Mouse (Mus musculus): ENCODE measurements at regions not wholly inside any gene's neighbourhood (a gene's known extent, or its start where the extent isn't known, plus 50 kb on each side); places are given as distances from the start of the nearest gene placed in this dataset.

DNA sequence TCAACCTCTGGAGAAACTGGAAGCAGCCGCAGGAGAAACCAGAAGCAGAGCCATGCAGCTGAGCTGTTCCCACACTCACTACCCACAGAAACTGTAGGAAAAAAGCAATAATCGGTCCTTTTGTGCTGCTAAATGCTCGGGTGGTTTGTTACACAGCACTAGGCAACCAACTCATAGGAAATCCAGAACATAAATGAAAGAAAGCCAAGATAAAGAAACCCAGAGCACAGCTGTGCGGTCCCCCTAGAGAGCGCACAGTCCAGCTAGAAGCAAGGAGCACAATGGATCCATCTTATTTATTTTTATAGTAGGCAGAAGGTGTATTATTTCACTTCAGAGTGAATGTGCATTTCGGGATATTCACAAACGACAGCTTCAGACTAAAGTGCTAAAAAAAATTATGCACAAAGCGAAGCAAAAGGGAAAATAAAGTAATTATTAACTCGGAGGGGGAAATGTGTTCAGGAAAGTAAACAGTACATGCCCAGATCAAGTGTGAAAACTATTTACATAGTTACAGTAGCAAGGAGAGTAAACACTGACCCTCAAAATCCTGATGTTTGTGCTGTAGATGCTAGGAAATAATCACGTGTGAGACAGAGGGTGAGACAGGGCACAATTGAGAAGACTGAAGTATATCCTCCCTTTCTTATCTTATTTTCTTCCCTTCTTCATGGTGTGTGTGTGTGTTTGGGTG is 204.4 kb upstream of the Noct start:
- no peak for DNase-seq (ENCODE audit: low spot score in 2 of 2)

DNA sequence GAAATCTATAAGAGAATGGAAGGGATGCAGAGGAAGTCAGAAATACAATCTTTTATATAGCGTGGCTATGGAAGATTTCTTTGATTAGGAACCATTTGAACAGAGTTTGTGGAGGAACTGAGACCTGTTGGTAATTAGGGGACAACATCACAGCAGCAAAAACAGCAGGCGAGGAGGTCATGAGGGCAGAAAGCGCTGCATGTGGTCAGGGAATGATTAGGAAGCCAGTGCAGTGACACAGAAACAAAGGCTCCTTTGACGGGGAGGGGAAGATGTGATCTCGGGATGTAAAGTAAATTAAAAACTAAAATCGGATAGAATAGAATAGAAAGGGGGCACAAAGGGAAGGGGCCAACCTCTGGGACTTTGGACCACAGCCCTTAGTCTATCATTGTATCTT is 199.6 kb upstream of the Noct start:
- no peak for DNase-seq (ENCODE audit: low spot score in 2 of 2)

DNA sequence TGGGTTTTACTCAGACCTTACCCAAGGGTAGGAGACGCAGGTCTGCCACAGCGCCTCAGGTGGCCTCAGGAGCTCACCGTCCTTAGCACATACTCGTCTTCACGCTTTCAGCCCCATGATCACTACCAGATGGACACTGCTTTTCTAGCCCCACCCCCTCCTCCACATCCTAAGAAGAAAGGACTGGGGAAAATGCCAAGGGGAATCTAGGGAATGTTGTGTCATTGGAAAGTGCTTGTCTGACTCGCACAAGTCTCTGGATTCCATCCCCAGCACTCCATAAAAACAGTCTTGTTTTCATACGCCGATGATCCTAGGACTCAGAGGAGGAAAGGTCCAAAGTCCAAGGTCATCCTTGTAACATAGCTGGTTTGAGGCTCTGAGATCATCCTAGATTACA is 192.4 kb upstream of the Noct start:
- no peak for DNase-seq (ENCODE audit: low spot score in 2 of 2)

DNA sequence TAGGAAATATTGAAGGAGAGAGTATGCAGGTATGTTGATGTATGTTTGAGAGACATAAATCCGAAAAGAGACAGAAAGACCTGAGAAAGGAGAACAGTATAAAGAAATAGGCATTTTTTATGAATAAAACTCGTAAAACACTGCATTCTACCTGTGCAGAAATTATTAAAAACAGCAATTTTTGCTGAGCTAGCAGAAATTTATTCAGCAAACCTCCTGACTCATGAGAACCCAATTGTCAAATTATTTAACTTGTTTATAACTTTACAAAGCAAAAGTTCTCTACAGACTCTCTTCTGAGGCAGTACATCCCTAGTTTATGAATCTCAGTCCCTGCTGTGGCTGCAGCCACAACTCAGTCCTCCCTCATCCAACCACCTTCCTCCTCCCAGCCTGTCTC is 191.0 kb upstream of the Noct start:
- no peak for DNase-seq (ENCODE audit: low spot score in 2 of 2)

DNA sequence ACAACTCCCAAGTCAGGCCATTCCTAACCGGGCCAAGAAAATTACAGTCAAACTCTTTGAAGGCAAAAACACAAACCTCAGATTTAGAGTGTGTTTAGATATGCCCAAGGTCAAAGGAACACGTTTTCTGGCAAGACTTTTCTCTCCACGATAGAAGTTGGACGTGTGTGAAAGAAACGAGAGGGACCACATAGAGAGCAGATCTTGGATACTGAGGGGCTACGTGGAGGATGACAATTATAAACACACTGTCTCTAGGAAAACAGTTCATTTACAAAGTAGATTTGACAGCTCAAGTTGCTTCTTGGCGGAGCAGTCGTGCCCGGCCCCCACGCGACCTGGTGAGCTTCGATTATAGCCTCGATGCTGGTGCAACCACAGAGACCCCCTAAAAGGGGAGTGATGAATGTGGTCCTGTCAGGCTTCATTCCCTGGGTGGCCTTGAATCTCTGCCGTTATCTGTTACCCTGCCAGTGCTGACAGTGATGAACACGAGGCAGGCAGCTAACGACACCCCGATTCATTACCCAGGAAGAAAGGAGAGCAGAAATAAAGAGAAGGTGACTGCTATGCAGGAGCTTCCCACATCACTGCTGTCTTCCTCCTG is 187.4 kb upstream of the Noct start:
- no peak for DNase-seq (ENCODE audit: low spot score in 2 of 2)

DNA sequence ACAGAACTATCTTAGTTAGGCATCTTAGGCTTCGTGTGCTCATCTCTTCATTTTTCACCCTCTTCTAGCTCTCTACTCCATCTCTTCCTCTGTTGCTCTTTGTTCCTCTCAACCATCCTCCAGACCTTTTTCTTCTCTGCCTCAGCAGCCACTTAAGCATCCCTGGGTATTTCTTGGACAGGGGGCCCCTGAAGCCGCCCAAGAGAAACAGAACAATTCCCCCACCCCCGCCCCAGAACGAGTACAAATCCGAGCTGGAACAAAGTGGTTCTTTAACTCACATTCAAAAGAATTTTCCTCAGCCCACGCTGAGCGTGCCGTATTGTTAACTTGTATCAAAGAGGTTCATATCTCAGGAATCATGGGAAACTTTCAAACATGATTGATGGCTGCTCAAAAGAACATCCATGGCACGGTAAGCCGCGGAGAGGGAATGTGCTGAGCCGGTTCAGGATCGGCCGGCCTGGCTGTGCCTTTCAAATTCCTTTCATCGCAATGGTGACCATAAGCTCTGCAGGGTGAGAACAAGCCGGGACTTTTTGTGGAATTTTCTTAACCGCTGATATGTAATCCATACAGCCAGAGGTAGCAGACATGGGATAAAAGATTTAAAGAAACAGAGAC is 181.9 kb upstream of the Noct start:
- no peak for DNase-seq (ENCODE audit: low spot score in 2 of 2)

DNA sequence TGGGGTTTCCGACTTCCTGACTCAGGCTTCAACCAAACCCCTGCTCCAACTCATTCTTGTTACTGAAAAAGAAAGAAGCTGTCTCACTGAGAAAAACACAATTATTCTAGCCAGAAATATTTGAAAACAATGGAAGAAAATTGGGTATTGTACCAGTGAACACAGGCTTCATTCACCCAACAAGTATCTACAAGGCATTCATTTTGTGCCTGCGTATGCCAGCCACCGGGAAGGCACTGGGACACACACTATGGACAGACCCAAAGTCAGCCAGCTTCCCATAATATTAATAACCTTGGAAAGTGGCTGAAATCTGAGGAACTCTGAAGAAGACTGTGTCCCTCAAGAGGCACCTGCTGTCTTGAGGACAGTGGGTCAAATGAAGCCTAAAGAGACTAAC is 175.5 kb upstream of the Noct start:
- no peak for DNase-seq (ENCODE audit: low spot score in 2 of 2)

DNA sequence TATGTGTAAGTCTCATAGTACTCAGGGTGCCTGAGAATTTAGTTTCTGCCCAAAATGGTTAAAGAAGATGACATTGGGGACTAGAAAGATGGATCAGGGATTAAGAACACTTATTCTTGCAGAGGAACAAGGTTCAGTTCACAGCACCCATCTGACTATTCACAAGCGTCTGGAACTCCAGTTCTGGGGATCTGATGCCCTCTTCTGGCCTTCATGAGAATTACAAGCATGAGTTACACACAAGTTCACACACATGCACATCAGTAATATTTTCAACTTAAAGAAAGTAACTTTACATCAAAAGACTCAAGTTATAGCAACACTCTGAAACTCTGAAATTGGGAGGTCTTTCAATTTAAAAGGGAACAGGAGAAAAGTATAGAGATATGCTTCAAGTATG is 174.1 kb upstream of the Noct start:
- no peak for DNase-seq (ENCODE audit: low spot score in 2 of 2)

DNA sequence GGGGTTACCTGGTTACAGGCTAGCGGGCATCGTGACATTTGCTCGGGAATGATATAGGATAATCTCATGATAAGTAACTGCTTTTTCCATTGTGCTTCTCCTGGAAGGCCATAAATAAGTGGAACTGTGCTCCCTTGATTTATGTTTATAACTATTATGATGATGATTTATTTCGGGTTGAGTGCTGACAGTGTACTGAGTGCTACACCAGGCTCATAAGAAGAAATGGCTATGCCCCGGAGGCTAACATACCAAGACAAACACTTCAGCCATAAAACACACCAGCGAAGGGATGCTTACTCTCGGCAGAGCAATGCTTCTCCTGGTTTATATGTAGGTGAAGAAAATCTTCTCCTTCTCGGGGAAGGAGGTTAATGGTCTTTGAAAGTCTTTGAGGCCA is 169.2 kb upstream of the Noct start:
- DNase-seq (ENCODE audit: low spot score in 2 of 2): no peak

DNA sequence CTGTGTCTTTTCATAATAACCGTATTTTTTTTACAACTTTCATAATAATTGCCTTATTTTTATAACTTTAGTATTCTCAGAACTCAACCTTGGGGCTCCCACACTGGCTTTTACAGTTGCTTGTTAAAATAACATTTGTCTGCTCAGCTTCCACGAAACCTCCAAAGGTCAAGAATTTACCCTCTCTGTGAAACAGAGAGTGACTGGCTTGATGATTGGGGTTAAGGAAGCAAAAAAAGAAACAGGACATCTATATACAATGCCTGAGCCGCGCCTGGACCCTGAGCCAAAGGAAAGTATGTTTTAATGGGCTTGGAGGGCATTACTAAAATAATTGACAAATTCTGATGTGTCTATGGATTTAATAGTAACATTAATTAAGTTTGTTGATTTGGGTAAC is 160.0 kb upstream of the Noct start:
- no peak for DNase-seq (ENCODE audit: low spot score in 2 of 2)

DNA sequence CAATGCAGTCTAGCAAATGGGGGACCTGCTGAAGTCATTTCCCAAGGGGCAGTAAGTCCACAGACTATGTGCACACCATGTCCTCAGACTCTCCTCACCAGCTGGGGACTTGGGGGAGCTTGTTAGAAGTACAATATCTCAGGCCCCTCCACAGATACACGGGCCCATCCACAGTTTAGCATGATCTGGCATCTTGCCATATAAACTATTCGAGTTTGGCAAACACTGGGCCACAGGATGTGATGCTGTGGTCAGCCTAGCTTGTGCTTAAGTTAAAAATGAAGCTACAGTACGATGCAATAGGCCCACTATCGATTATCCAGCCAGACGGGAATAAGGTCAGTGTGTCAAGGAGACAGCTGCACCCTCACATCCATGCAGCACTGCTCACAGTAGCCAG is 157.9 kb upstream of the Noct start:
- no peak for DNase-seq (ENCODE audit: low spot score in 2 of 2)

DNA sequence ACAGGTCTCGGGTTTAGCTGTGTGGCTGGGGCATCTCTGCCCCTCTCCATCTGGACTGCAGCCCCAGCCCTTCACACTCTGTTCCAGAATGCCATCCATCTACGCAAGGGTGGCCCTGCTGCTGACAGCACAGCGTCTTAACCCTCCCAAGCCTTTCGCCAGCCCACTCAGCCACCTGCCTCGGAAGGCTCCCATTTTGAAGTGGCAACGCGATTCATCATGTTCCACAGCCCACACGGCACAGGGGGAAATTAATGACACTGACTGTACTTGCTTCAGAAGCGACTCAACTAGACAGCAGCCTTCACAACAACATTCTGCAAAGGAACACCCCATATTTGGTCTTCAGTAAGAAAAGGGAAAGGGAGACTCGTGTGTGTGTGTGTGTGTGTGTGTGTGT is 151.8 kb upstream of the Noct start:
- DNase-seq (ENCODE audit: low spot score in 2 of 2): no peak

DNA sequence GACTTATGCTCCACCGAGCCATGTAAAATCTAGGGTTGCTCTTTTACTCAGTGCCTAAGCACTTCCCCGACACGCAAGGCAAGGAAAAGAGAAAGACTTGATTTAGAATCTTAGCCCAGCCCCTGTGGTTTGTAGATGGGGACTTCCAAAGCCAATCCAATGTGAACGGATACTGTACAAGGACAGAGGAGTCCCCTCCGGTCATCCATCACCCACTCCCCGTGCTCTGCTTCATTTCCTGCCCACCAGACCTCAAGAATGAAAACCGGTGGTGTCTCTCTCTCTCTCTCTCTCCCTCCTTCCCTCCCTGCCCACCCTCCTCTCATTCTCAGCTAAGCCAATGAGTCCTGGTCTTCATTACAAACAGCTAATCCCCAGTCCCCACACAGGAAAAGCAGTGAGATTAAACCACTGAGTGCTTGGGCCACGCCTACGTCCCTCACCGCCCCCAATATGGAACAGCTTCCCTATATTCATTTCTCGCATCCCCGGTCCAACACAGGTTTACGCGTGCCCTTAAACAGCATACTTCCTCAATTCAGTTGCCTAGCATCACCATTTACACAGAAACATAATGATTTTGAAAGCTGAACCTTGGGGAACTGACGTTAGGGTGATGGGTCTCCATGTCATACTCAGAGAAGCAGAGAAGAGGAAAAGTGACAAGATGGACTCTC is 151.1 kb upstream of the Noct start:
- DNase-seq (ENCODE audit: low spot score in 2 of 2): no peak

DNA sequence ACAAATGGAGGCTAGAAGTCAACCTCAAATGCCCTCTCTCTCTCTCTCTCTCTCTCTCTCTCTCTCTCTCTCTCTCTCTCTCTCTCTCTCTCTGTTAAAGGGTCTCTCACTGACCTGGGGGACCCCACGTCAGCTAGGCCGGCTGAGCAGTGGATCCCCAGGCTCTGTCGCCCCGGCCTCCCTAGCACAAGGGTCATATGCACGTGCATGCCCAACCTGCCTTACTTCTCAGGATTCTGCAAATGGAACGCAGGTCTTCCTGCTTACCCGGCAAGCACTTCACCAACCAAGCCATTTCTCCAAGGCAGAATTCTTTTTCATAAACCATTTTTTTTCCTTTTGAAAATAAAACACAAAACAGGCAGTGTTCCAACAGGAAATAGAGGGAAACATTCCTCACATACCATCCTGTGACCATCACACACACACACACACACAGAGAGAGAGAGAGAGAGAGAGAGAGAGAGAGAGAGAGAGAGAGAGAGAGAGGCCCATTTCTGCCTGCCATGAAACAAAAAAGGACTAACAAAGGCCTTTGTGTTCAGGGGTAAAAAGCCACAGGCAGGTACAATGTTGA is 150.4 kb upstream of the Noct start:
- DNase-seq (ENCODE audit: low spot score in 2 of 2): no peak

DNA sequence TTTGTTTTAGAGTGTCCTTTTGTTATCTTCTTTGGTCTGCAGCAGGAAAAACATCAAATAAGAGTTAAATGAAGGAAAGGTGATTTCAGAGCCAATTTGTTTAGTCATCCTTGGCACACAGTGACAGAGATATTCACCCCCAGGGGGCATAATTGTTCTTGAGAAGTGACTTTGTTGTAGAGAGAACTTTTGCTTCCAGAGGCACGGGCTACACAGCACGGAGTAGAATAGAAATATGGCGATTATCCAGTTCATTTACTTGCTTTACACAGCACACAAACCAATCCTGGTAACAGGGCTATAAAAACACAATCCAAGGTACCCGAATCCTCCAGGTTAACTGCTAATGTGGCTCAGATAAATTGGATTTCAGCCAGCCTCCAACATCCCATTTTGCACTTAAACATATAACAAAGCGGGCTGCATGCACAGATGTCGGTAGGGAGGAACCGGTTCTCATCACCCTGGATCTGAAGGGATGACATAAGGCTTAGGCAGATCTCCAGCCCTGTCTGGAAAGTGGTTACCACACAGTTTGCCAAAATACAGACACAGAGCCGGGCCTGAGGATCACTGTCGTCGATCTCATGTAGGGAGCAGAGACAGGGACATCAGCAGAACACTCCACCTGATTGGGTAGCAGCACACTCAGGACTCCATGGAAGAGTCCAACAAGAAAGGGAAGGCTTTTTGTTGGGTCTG is 148.9 kb upstream of the Noct start:
- no peak for DNase-seq (ENCODE audit: low spot score in 2 of 2)

DNA sequence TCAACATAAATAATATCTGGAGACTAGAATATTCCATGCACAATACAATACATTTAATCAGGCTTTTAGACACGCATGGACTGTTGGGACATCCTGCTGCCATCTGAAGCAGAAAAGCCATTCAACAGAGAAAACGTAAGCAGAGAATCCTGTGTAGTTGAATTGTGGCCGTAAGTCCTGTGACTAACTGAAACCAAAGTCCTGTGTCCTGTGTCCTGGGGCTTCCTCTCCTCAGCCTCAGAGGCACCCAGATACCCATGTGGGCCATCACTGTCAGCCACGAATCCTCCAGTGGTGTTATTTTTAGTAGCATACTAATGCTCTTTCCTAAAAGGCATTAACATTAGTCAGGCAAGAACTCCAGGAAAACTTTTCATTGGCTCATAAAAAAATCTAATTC is 145.8 kb upstream of the Noct start:
- DNase-seq (ENCODE audit: low spot score in 2 of 2): no peak

DNA sequence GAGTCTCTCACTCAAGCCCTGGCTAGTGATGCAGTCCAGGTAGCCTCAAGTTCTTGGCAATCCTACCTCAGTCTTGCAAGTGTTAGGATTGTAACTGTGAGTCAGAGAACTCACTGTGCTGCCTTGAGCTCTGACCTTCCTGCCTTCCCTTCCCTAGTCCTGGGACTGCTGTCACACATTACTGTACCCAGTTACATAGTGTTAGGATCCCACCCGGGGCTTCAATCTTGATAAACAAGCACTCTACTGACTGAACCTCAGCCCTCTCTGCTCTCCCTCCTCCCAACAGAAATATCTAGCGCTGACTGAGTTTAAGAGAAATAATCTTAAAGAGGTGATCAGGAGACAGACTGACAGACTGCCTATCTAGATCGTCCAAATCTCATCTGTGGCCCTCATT is 143.8 kb upstream of the Noct start:
- no peak for DNase-seq (ENCODE audit: low spot score in 2 of 2)

DNA sequence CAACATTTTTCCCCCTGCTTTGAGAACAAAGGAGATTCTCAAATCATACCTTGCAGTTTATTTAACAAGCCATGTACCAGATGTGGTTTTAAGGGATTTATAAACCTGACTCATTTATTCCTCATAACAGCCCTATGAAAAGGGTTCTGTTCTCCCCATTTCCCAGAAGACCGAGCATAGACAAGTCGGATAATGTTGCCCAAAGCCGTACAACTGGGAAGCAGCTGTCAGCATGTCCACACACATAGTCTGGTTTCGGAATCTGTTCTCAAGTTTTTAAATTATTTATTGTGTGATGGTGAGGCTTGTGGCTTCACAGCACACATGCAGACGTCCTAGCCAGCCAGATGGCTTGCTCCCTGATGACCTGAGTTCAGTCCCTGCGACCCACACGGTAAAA is 143.4 kb upstream of the Noct start:
- no peak for DNase-seq (ENCODE audit: low spot score in 2 of 2)

DNA sequence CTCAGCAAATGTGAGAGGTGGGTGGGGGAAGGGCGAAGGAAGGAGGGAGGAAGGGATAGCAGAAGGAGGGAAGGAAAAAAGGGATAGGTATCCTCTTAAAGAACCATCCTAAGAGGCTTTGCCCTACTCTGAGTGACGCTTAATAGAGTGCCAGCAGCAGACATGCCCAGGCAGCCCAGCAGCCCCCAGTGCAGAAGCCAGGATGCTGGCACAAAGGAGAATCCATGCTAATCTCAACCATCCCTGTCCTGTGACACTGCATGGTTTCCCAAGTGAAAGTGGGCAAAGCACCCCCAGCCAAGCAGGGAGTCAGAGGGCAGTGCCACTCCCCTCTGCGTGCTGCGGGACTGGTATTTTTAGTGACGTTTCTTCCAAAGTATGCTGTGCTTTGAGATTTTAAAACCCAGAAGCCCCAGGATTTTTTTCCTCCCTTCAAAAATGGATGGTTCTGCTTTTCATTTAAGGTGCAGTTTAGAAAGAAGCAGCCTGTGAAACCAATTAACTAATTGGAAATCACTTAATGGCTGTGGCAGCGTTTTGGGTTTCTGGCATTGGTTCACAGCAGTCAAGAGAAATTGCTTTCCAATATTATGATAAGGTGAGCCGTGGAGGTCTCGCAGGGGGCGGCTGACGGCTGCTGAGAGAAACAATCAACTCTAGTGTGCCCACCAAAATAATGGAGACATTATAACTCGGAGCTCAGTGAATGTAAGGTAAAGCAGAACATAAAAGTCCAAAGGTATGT is 141.2 kb upstream of the Noct start:
- DNase-seq (ENCODE audit: low spot score in 2 of 2): no peak

DNA sequence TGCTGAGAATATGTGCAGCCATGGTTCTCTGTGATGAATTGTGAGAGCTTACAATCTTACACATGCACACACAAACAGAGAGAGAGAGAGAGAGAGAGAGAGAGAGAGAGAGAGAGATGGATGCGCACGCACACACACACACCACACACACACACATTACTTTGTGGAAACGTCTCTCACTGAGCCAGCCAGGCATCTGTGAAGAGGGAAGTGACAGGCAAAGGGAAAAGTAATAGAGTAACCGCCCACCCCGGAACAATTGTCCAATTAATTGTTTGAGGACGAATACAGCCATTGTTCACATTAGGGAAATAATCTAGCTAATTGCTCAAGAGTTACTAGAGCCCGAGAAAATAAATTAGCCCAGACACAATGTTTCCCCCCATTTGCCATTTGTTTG is 140.7 kb upstream of the Noct start:
- DNase-seq (ENCODE audit: low spot score in 2 of 2): no peak

DNA sequence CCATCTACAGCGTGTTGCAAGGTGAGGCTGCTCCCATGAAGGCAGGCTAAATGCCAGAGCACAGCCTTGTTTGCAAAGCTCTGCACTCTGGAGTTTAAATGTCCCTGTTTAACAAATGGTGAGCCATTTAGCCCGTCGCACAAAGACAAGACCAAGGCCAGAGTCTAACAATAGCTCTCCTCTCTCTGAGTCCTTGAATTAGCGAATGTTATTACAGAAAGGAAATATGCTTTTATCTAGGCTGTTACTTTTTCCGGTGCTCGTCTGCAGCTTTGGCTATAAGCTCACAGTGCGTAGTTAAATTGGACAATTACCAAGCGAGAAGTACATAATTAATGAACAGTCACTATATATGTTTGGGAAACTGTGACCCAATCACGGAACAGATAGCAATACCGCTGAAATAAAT is 137.8 kb upstream of the Noct start:
- DNase-seq (ENCODE audit: low spot score in 2 of 2): no peak
